Mouse (Mus musculus): Measurements from ENCODE around the gene Myocd. TPM values are rescaled to one million over a fixed set of nuclear protein-coding genes. Genes with fewer than 3 reads are reported as not detected.

Myocd gene
- polyA plus RNA-seq (2015; fragmentation: Nextera tagmentation; extraction: Ambion mirVana): 0.11 and 0.15 TPM in 2 replicates

DNA sequence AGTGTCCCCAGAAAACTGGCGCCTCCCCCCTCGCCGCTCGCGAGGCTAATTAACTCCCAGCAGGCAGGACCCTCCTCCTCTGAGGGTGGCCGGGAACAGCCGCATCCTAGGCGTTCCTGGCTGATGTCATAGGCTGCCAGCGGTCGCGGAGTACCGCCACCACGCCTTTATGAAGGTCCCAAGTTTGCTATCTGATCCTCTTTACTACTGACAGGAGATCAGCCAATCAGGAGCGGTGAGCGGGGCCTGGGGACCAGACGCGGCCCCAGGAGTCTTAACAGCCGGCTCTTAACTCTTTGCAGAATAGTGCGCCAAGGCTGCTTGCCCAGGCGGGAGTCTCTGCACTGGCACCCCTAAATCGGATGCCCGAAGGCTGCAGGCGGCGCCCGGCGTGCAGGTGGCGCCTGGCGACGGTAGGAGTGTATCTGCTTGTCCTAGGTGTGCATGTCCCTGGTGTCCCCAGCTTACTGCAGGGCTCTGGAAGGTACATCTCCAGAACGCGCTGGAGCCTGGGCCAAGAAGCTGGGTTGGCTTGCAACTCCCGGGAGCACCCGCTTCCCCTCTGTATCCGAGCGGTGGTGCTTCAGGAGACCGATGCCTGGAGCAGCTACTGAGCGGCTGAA, at the start of gene Myocd:
TSS of gene Myocd (minus strand) at position 139 of the 623 bp plus-strand sequence.
- 2% methylated on average over 37 of the region's 37 CpGs for WGBS (ENCODE audit: insufficient replicate concordance)
- H3K9me3 ChIP-seq (replicated peaks; ENCODE audit: control insufficient read depth, low read length): no peaks in the 10 kb centered on the region

DNA sequence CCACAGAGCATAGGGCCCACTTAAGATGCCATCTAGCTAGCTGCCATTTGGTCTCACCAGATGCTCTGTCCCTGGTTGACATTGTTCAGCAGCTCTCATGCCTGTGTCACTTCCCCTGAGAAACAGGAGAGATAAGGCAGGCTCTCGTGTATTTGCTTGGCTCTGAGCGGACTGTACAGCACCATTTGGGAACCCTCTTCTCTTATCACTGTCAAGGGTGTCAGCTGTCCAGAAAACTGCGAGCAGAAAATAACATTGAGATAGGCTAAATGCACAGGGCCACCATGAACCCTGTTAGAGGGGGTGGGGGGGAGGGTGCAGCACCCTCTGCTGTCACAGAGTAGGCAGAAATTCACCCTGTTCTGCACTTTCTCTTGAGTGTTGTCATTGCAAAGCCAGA, 34.0 kb upstream of the Myocd start:
- no peak overlapping the region for H3K9ac ChIP-seq (ENCODE audit: low read depth, low read length)
- H3K9me3 ChIP-seq (replicated peaks; ENCODE audit: control insufficient read depth, low read length): no peaks in the 10 kb centered on the region
- no peak for ATAC-seq (ENCODE audit: low read depth)
- H3K27me3 ChIP-seq (ENCODE audit: control insufficient read depth, insufficient read depth, low read depth, low read length): no peaks in the 10 kb centered on the region
- WGBS (ENCODE audit: insufficient replicate concordance): 13% methylated on average over 3 of the region's 3 CpGs
- no peak overlapping the region for H3K4me3 ChIP-seq (ENCODE audit: low read depth, low read length)
- H3K4me2 ChIP-seq (ENCODE audit: low read depth, low read length): no peak overlapping the region
- no peak overlapping the region for H3K27ac ChIP-seq (ENCODE audit: low read length)
- no peaks in the 10 kb centered on the region for H3K36me3 ChIP-seq (ENCODE audit: control insufficient read depth, insufficient read depth)
- no peaks in the 10 kb centered on the region for H3K4me1 ChIP-seq (ENCODE audit: control insufficient read depth, low read depth, low read length)

More for the DNA sequence above, at the start of gene Myocd:
- H3K27ac ChIP-seq (ENCODE audit: low read length): no peak within 1 kb of the TSS
- H3K9ac ChIP-seq (ENCODE audit: low read depth, low read length): no peak within 1 kb of the TSS
- H3K27me3 ChIP-seq (ENCODE audit: control insufficient read depth, insufficient read depth, low read depth, low read length): peaks cover 17% of the 10 kb centered on the region
- no peaks in the 10 kb centered on the region for H3K36me3 ChIP-seq (ENCODE audit: control insufficient read depth, insufficient read depth)
- H3K4me3 ChIP-seq (ENCODE audit: low read depth, low read length): peak within 1 kb of the TSS; percentile 8; the same call in 1 of the 2 replicates
- peak within 1 kb of the TSS; percentile 9; the same call in 1 of the 2 replicates for H3K4me2 ChIP-seq (ENCODE audit: low read depth, low read length)
- no peak for ATAC-seq (ENCODE audit: low read depth)
- H3K4me1 ChIP-seq (ENCODE audit: control insufficient read depth, low read depth, low read length): no peaks in the 10 kb centered on the region

DNA sequence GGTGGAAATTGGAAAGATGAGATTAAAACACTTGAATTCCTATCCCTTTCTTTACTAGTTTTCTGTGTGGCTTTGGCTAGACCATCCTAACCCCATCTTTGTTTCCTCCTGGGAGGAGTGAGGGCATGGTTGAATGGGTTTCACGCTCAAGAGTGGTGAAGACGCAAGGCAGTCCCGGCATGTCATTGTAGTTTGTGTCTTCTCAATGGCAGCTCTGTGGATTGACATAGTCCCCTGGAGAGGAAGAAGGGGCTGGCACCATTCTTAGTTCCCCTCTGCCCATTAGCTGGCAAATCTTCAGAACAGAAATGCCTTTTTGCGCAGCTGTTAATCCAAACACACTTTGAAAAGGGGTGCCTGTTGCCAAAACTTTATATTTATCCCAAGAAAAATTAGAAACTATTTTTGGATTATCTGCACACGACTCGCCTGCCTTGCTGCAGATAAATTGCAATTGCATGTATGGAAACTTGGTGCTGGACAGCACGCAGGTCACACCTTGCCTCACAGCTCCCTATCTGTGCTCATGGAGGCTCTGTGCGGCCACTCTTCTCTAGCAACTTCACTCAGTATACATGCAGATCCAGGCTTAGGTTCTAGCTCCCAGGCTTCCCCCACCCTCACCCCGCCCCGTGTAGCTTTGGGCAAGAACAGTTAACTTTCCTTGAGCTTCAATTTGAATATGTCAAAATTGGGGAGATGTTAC, 24.5 kb upstream of the Myocd start:
- Histone ChIP-seq H3K27ac (ENCODE audit: low read length) (no peak overlapping the region), H3K36me3 (ENCODE audit: control insufficient read depth, insufficient read depth) (no peaks in the 10 kb centered on the region), H3K4me3 (ENCODE audit: low read depth, low read length) (no peak overlapping the region), H3K4me2 (ENCODE audit: low read depth, low read length) (no peak overlapping the region), H3K9ac (ENCODE audit: low read depth, low read length) (no peak overlapping the region), H3K27me3 (ENCODE audit: control insufficient read depth, insufficient read depth, low read depth, low read length) (no peaks in the 10 kb centered on the region), H3K9me3 (replicated peaks; ENCODE audit: control insufficient read depth, low read length) (no peaks in the 10 kb centered on the region), H3K4me1 (ENCODE audit: control insufficient read depth, low read depth, low read length) (no peaks in the 10 kb centered on the region)
- WGBS (ENCODE audit: insufficient replicate concordance): 70% methylated on average over 10 of the region's 10 CpGs
- no peak for ATAC-seq (ENCODE audit: low read depth)

DNA sequence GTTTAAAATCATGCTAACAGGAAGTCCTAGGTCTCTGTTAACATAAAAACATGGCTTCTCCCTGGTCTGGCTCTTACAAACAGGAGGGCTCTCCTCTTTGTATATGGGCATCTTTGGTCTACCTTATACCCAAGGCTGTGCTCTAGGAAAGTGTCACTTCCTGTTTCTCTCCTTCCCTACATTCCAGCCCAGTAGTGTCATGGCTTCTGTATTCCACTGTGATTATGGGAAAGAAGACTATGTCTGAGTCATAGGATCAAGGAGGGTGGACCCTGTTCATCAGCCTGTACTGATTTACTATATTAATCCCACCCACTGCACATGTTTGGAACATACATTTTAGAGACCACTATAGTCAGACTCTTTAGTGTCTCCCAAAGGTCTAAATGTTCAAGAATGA, 23.2 kb upstream of the Myocd start:
- H3K27me3 ChIP-seq (ENCODE audit: control insufficient read depth, insufficient read depth, low read depth, low read length): no peaks in the 10 kb centered on the region
- ATAC-seq (ENCODE audit: low read depth): no peak
- H3K36me3 ChIP-seq (ENCODE audit: control insufficient read depth, insufficient read depth): no peaks in the 10 kb centered on the region
- no peak overlapping the region for H3K4me3 ChIP-seq (ENCODE audit: low read depth, low read length)
- H3K4me2 ChIP-seq (ENCODE audit: low read depth, low read length): no peak overlapping the region
- no peaks in the 10 kb centered on the region for H3K4me1 ChIP-seq (ENCODE audit: control insufficient read depth, low read depth, low read length)
- H3K9me3 ChIP-seq (replicated peaks; ENCODE audit: control insufficient read depth, low read length): no peaks in the 10 kb centered on the region
- no peak overlapping the region for H3K9ac ChIP-seq (ENCODE audit: low read depth, low read length)
- no peak overlapping the region for H3K27ac ChIP-seq (ENCODE audit: low read length)

DNA sequence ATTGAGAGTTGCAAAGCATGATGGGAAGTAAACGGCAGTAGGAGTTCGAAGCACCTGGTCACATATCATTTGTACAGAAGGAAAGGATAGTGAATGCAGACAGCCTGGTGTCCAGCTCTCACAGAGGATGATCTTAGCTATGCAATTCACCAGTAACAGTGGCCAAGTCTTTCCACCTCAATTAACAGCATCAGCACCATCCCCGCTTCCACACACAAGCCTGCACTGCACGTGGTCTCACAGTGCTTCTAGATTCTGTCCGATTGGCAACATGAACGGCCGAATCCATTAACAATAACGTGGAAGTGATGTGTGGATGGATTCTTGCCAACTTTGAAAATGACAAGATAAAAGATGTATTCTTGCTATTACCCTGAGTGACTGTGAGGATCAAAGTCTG, 17.9 kb upstream of the Myocd start:
- Histone ChIP-seq H3K4me2 (ENCODE audit: low read depth, low read length) (no peak overlapping the region), H3K4me1 (ENCODE audit: control insufficient read depth, low read depth, low read length) (no peaks in the 10 kb centered on the region), H3K9me3 (replicated peaks; ENCODE audit: control insufficient read depth, low read length) (no peaks in the 10 kb centered on the region), H3K9ac (ENCODE audit: low read depth, low read length) (no peak overlapping the region), H3K36me3 (ENCODE audit: control insufficient read depth, insufficient read depth) (no peaks in the 10 kb centered on the region), H3K4me3 (ENCODE audit: low read depth, low read length) (no peak overlapping the region), H3K27ac (ENCODE audit: low read length) (no peak overlapping the region), H3K27me3 (ENCODE audit: control insufficient read depth, insufficient read depth, low read depth, low read length) (no peaks in the 10 kb centered on the region)
- ATAC-seq (ENCODE audit: low read depth): no peak
- 69% methylated on average over 8 of the region's 8 CpGs for WGBS (ENCODE audit: insufficient replicate concordance)

DNA sequence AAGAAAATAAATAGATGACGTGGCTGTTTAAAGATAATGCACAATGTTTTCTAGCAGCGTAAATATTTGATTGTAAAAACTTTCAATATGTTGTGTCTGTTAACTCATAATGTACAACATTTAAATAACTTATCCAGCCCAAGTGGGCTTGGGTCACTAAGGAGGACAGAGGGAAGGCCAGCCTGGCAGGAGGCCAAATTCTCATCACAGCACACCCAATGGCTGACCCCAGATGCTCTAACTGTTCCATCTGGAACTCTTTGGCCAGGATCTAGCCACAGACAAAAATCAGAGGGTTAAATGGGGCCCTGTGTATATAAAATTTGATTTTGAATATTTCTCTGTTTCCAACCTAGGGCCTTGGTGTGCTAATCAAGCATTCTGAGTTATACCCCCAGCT, 16.4 kb upstream of the Myocd start:
- no peaks in the 10 kb centered on the region for H3K4me1 ChIP-seq (ENCODE audit: control insufficient read depth, low read depth, low read length)
- no peak overlapping the region for H3K4me3 ChIP-seq (ENCODE audit: low read depth, low read length)
- ATAC-seq (ENCODE audit: low read depth): no peak
- WGBS (ENCODE audit: insufficient replicate concordance): 62% methylated on average over 2 of the region's 2 CpGs
- H3K9me3 ChIP-seq (replicated peaks; ENCODE audit: control insufficient read depth, low read length): no peaks in the 10 kb centered on the region
- no peaks in the 10 kb centered on the region for H3K27me3 ChIP-seq (ENCODE audit: control insufficient read depth, insufficient read depth, low read depth, low read length)
- no peaks in the 10 kb centered on the region for H3K36me3 ChIP-seq (ENCODE audit: control insufficient read depth, insufficient read depth)
- no peak overlapping the region for H3K9ac ChIP-seq (ENCODE audit: low read depth, low read length)
- H3K27ac ChIP-seq (ENCODE audit: low read length): no peak overlapping the region
- no peak overlapping the region for H3K4me2 ChIP-seq (ENCODE audit: low read depth, low read length)

DNA sequence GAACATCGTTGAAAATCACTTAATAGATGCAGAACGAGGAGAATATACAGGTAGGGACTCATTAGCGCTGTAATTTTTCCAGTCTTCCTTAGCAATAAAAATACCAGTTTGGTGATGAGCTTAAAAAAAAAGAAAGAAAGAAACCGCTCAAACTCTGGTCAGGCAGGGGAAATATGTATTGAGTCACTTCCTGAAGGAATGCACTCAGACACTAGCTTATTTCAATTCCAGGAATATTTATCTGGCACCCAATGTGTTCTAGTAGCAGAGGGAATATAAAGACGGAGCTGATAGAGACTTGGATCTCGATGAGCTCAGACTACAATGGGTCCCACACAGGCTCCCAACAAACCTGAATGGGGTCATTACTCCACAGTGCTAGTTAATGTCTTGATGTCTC, 5.7 kb upstream of the Myocd start:
- peaks cover 5% of the 10 kb centered on the region for H3K27me3 ChIP-seq (ENCODE audit: control insufficient read depth, insufficient read depth, low read depth, low read length)
- 56% methylated on average over 6 of the region's 6 CpGs for WGBS (ENCODE audit: insufficient replicate concordance)
- H3K36me3 ChIP-seq (ENCODE audit: control insufficient read depth, insufficient read depth): no peaks in the 10 kb centered on the region
- no peak overlapping the region for H3K27ac ChIP-seq (ENCODE audit: low read length)
- ATAC-seq (ENCODE audit: low read depth): no peak
- no peaks in the 10 kb centered on the region for H3K9me3 ChIP-seq (replicated peaks; ENCODE audit: control insufficient read depth, low read length)
- no peak overlapping the region for H3K9ac ChIP-seq (ENCODE audit: low read depth, low read length)
- H3K4me2 ChIP-seq (ENCODE audit: low read depth, low read length): no peak overlapping the region
- no peak overlapping the region for H3K4me3 ChIP-seq (ENCODE audit: low read depth, low read length)
- no peaks in the 10 kb centered on the region for H3K4me1 ChIP-seq (ENCODE audit: control insufficient read depth, low read depth, low read length)

DNA sequence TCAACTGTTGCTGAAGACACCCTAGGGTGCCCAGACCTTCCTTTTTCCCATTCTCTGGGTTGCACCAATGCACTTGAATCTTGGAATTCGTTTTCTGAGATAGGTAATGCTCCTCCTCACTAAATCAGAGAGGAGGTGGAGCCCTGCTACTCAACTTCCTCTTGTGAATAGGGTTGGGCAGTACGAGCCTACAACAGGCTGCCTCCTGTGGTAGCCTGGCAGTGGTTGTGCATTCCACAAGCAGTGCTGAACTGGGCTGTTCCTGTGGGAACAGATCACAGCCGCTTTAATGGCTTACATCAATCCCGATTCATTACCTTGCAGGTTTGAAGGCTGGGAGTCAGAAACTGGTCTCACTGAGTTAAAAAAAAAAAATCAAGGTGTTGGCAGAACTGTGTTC, 1.2 kb upstream of the Myocd start:
- no peak for ATAC-seq (ENCODE audit: low read depth)

DNA sequence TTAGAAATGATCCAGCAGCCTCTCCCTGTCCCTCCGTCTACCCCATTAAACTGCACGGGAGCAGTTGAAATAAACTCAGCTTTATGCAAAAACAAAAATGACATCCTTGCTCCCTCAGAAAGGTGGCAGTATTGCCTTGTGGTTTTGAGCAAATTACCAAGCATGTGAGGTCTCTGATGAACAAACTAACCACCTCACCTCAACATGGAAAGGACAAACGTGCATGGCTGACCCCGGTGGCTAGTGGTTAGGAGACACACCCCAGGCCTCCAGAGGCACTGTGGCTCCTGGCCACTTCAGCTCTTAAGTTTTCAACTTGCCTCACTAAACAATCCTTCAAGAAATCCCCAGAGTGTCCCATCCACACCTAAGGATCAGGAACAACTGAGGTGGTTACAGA, 1.5 kb downstream of the Myocd start:
- Histone ChIP-seq H3K27me3 (ENCODE audit: control insufficient read depth, insufficient read depth, low read depth, low read length) (peaks cover 17% of the 10 kb centered on the region), H3K27ac (ENCODE audit: low read length) (no peak overlapping the region), H3K4me1 (ENCODE audit: control insufficient read depth, low read depth, low read length) (no peaks in the 10 kb centered on the region), H3K4me3 (ENCODE audit: low read depth, low read length) (no peak overlapping the region), H3K36me3 (ENCODE audit: control insufficient read depth, insufficient read depth) (no peaks in the 10 kb centered on the region), H3K9me3 (replicated peaks; ENCODE audit: control insufficient read depth, low read length) (no peaks in the 10 kb centered on the region), H3K4me2 (ENCODE audit: low read depth, low read length) (no peak overlapping the region), H3K9ac (ENCODE audit: low read depth, low read length) (no peak overlapping the region)
- ATAC-seq (ENCODE audit: low read depth): no peak
- WGBS (ENCODE audit: insufficient replicate concordance): 45% methylated on average over 4 of the region's 4 CpGs

More for the DNA sequence above, 1.2 kb upstream of the Myocd start:
- Histone ChIP-seq H3K27ac (ENCODE audit: low read length) (no peak overlapping the region), H3K9me3 (replicated peaks; ENCODE audit: control insufficient read depth, low read length) (no peaks in the 10 kb centered on the region), H3K9ac (ENCODE audit: low read depth, low read length) (no peak overlapping the region), H3K36me3 (ENCODE audit: control insufficient read depth, insufficient read depth) (no peaks in the 10 kb centered on the region), H3K27me3 (ENCODE audit: control insufficient read depth, insufficient read depth, low read depth, low read length) (peaks cover 17% of the 10 kb centered on the region), H3K4me1 (ENCODE audit: control insufficient read depth, low read depth, low read length) (no peaks in the 10 kb centered on the region), H3K4me3 (ENCODE audit: low read depth, low read length) (no peak overlapping the region), H3K4me2 (ENCODE audit: low read depth, low read length) (no peak overlapping the region)
- 6% methylated on average over 4 of the region's 4 CpGs for WGBS (ENCODE audit: insufficient replicate concordance)
